ENCODE assay signal across 15 mouse cellular contexts in genomic region chr7:83952511-83952910, GRCm38 (mm10).
DNase-seq lines count a peak whose midpoint lies in the region; ATAC-seq and TF ChIP-seq lines count a peak whose summit lies in the region.
"Had no signal": no experiment of that assay in that cellular context is flagged by ENCODE, and none has a peak within 500 bp of the region (broad histone marks: within the 10 kb centered on the region; RNA-seq: fewer than 3 reads in every experiment).

No protein-coding gene starts in this region.

- no peaks in the 10 kb centered on the region for H3K27me3 ChIP-seq in heart, adult 2 months (ENCODE audit: control insufficient read depth, insufficient read depth, low read length)
- H3K27me3 ChIP-seq in heart, embryonic 12.5 days (replicated peaks), result 0 out of 2 replicates have a peak, but pooled peaks cover 3% of the 10 kb centered on the region
- H3K27me3 ChIP-seq in Patski, result no peaks in the 10 kb centered on the region
- H3K27me3 ChIP-seq: limb, embryonic 13.5 days; neural tube, embryonic 13.5 days; stomach, embryonic 15.5 days had no signal

- CTCF ChIA-PET in Patski (lab: Charles Lee), result interaction anchor here (1.5 kb wide), 1 partner anchor 9 kb away, joined by 3 read pairs; no protein-coding TSS in a partner anchor

- POLR2A ChIA-PET in Patski (lab: Charles Lee), result no interaction called here

- no peak for TF ChIP-seq POLR2A in heart, adult 2 months (IDR thresholded peaks at IDR 0.05; ENCODE audit: insufficient read depth, low read depth, low read length)

- TF ChIP-seq CTCF in heart, adult 2 months (IDR thresholded peaks at IDR 0.05), result no peak
- no peak for TF ChIP-seq CTCF in Patski (IDR thresholded peaks at IDR 0.05)

- no peak overlapping the region for H3K4me3 ChIP-seq in heart, adult 2 months
- no peak overlapping the region for H3K4me3 ChIP-seq in heart, embryonic 12.5 days
- H3K4me3 ChIP-seq: embryonic facial prominence, embryonic 10.5 days; limb, embryonic 13.5 days; neural tube, embryonic 13.5 days; stomach, embryonic 15.5 days had no signal

- no peak overlapping the region for H3K9ac ChIP-seq in heart, adult 2 months (ENCODE audit: low read depth, low read length)
- no peak overlapping the region for H3K9ac ChIP-seq in heart, embryonic 12.5 days
- H3K9ac ChIP-seq: limb, embryonic 13.5 days; neural tube, embryonic 13.5 days; stomach, embryonic 15.5 days had no signal

- H3K79me2 ChIP-seq in heart, adult 2 months (replicated peaks; ENCODE audit: control insufficient read depth, insufficient read depth, low read length), result no peaks in the 10 kb centered on the region

- no peak for TF ChIP-seq EP300 in heart, adult 2 months (IDR thresholded peaks at IDR 0.05; ENCODE audit: insufficient read depth, low read depth, low read length)

- no peaks in the 10 kb centered on the region for H3K9me3 ChIP-seq in heart, embryonic 12.5 days (replicated peaks)
- H3K9me3 ChIP-seq: embryonic facial prominence, embryonic 10.5 days; limb, embryonic 13.5 days; neural tube, embryonic 13.5 days; stomach, embryonic 15.5 days had no signal

- peak; percentile 27 to 57 for DNase-seq in heart, adult 2 months
- DNase-seq in Patski (ENCODE audit: low read depth, low spot score), result peak; percentile 34
- DNase-seq in cerebellum, adult 9-10 months, result peak; percentile 99
- peak; percentile 51 for DNase-seq in gastrocnemius, postnatal 14 days
- no peak for DNase-seq in kidney, postnatal 10 days
- DNase-seq: kidney, postnatal 4 days had no signal

- ATAC-seq in heart, embryonic 12.5 days (ENCODE audit: insufficient number of reproducible peaks, low FRiP score), result no peak
- peak; percentile 69 for ATAC-seq in Patski
- ATAC-seq in monocyte, adult 5-6 weeks (replicated peaks; ENCODE audit: insufficient number of reproducible peaks, low FRiP score, low TSS enrichment, poor library complexity, severe bottlenecking), result no peak
- no peak for ATAC-seq in erythroblast, adult 5-6 weeks (replicated peaks; ENCODE audit: low FRiP score, poor library complexity, severe bottlenecking)
- ATAC-seq: intestine, embryonic 16.5 days; midbrain, embryonic 16.5 days had no signal

- in situ Hi-C loops in Patski (cut with MboI; ENCODE audit: low pct_unique_long_range_greater_than_20kb), result no loop called here

- WGBS in heart, adult 2 months, result 57% methylated on average over 9 of the region's 9 CpGs
- 83% methylated on average over 9 of the region's 9 CpGs for WGBS in heart, embryonic 12.5 days

- intact Hi-C loops in heart, adult 2 months (cut with DNase I), result no loop called here
- intact Hi-C loops in gastrocnemius, postnatal 14 days (cut with DNase I; ENCODE audit: low total_unique reads), result no loop called here

- H3K4me1 ChIP-seq in heart, adult 2 months (ENCODE audit: control insufficient read depth, insufficient read depth, low read length), result no peaks in the 10 kb centered on the region
- peaks cover 32% of the 10 kb centered on the region for H3K4me1 ChIP-seq in heart, embryonic 12.5 days (replicated peaks)
- H3K4me1 ChIP-seq: limb, embryonic 13.5 days; neural tube, embryonic 13.5 days; stomach, embryonic 15.5 days had no signal

- H3K36me3 ChIP-seq in heart, adult 2 months (ENCODE audit: control insufficient read depth, insufficient read depth, low read length), result no peaks in the 10 kb centered on the region
- H3K36me3 ChIP-seq in heart, embryonic 12.5 days, result no peaks in the 10 kb centered on the region
- H3K36me3 ChIP-seq: embryonic facial prominence, embryonic 10.5 days; limb, embryonic 13.5 days; neural tube, embryonic 13.5 days; stomach, embryonic 15.5 days had no signal

- H3K27ac ChIP-seq in heart, adult 2 months, result no peak overlapping the region
- H3K27ac ChIP-seq in heart, embryonic 12.5 days (ENCODE audit: poor library complexity, severe bottlenecking), result no peak overlapping the region
- H3K27ac ChIP-seq: embryonic facial prominence, embryonic 10.5 days; limb, embryonic 13.5 days; neural tube, embryonic 13.5 days; stomach, embryonic 15.5 days had no signal

- H3K4me2 ChIP-seq in heart, embryonic 12.5 days, result no peak overlapping the region
- H3K4me2 ChIP-seq: limb, embryonic 13.5 days; neural tube, embryonic 13.5 days; stomach, embryonic 15.5 days had no signal
